Mouse (Mus musculus) spleen, adult 2 months (tissue): ENCODE measurements around the gene Maml3. TPM values are rescaled to one million over a fixed set of nuclear protein-coding genes. Genes with fewer than 3 reads are reported as not detected.

Experiments used
- DNase-seq, 2 experiments: peaks; one replicate each; pipeline versions ENCODE4 v3.0.0 to v3.0.0-alpha.2; 2012 to 2021; ENCODE audit warnings: low spot score in 2 of 2, low read depth in 1 of 2
- H3K27ac ChIP-seq: fragments of 200-500 bp; 2 replicates; pipeline ENCODE4 v1.5.1; 2012; ENCODE audit warnings: low read length, inconsistent platforms; ENCODE audit not compliant: insufficient read depth
- H3K27me3 ChIP-seq: fragments of 200-500 bp; 2 replicates; pipeline ENCODE4 v1.6.1; 2012; ENCODE audit warnings: mild to moderate bottlenecking, moderate library complexity, low read length, inconsistent platforms; ENCODE audit not compliant: control insufficient read depth, insufficient read depth
- H3K36me3 ChIP-seq: fragments of 200-500 bp; 2 replicates; pipeline ENCODE4 v1.6.1; 2012; ENCODE audit warnings: mild to moderate bottlenecking, low read length, inconsistent platforms; ENCODE audit not compliant: control insufficient read depth, insufficient read depth
- H3K4me1 ChIP-seq: fragments of 200-500 bp; 2 replicates; pipeline ENCODE4 v1.6.1; 2011; ENCODE audit warnings: inconsistent platforms; ENCODE audit not compliant: control insufficient read depth, insufficient read depth, insufficient read length
- H3K4me3 ChIP-seq: fragments of 200-500 bp; 2 replicates; pipeline ENCODE4 v1.5.1; 2011; ENCODE audit warnings: mild to moderate bottlenecking, inconsistent platforms; ENCODE audit not compliant: insufficient read depth, insufficient read length; ENCODE audit errors: extremely low read depth
- CTCF ChIP-seq: fragments of 200-500 bp; IDR thresholded peaks from 2 replicates; pipeline ENCODE4 v1.5.1; 2011; ENCODE audit warnings: mild to moderate bottlenecking, inconsistent platforms; ENCODE audit not compliant: insufficient read depth, insufficient read length, insufficient replicate concordance; ENCODE audit errors: extremely low read depth
- POLR2A ChIP-seq: fragments of 200-500 bp; IDR thresholded peaks from 2 replicates; pipeline ENCODE4 v1.6.1; 2011; ENCODE audit warnings: low read depth, low read length, inconsistent platforms
- whole genome bisulfite sequencing: fragments of 180-500 bp; shearing (Covaris S2); methylation state at CpG from one replicate; pipeline ENCODE4 v1.1.7; 2018; 5-methylcytosine and 5-hydroxymethylcytosine counted together
- polyA plus RNA-seq: library from polyadenylated mRNA; depleted of rRNA; stranded (reverse); fragments of >200 nt; gene quantifications from 2 replicates; pipeline ENCODE4 v1.2.3, GENCODE M21; 2012

Maml3 gene
- polyA plus RNA-seq, 1 experiment, result 2.7 TPM

- no peaks in the 10 kb centered on the region for H3K36me3 ChIP-seq
- no peaks in the 10 kb centered on the region for H3K4me1 ChIP-seq
- no peaks in the 10 kb centered on the region for H3K27me3 ChIP-seq
- H3K4me3 ChIP-seq, result no peak overlapping the region
- WGBS, result 63% methylated on average over 8 of the region's 8 CpGs
- no peak overlapping the region for H3K27ac ChIP-seq
- DNase-seq, result no peak
- TF ChIP-seq CTCF, result no peak
- no peak for TF ChIP-seq POLR2A
These were observed 14.5 kb downstream of the Maml3 start for GRCm38 (mm10) chr3:52090230-52090873.

- H3K4me1 ChIP-seq, result no peaks in the 10 kb centered on the region
- TF ChIP-seq CTCF (no peak), POLR2A (no peak; the same call in 1 of the 2 replicates)
- H3K27me3 ChIP-seq, result no peaks in the 10 kb centered on the region
- peak overlapping the region; percentile 54; the same call in 1 of the 2 replicates for H3K27ac ChIP-seq
- peak overlapping the region; percentile 47; the same call in 1 of the 2 replicates for H3K4me3 ChIP-seq
- H3K36me3 ChIP-seq, result no peaks in the 10 kb centered on the region
- peak in 1 of 2 experiments; percentile 87 for DNase-seq
- WGBS, result 23% methylated on average over 19 of the region's 19 CpGs
These were observed 16.2 kb downstream of the Maml3 start for GRCm38 (mm10) chr3:52088458-52089341.

- TF ChIP-seq CTCF, result no peak
- no peak for TF ChIP-seq POLR2A
- no peaks in the 10 kb centered on the region for H3K4me1 ChIP-seq
- no peak overlapping the region for H3K4me3 ChIP-seq
- no peaks in the 10 kb centered on the region for H3K27me3 ChIP-seq
- no peak for DNase-seq
- H3K27ac ChIP-seq, result no peak overlapping the region
- WGBS, result 79% methylated on average over 7 of the region's 7 CpGs
- H3K36me3 ChIP-seq, result no peaks in the 10 kb centered on the region
These were observed 17.1 kb downstream of the Maml3 start for GRCm38 (mm10) chr3:52087636-52088280.

GRCm38 (mm10) chr3:52078763-52079162 is 26.1 kb downstream of the Maml3 start:
- Histone ChIP-seq H3K27ac (no peak overlapping the region), H3K4me1 (no peaks in the 10 kb centered on the region), H3K27me3 (no peaks in the 10 kb centered on the region), H3K36me3 (no peaks in the 10 kb centered on the region), H3K4me3 (no peak overlapping the region)
- TF ChIP-seq POLR2A (no peak), CTCF (no peak)
- WGBS, result 81% methylated on average over 2 of the region's 2 CpGs
- DNase-seq, result no peak

- 77% methylated on average over 6 of the region's 6 CpGs for WGBS
- no peaks in the 10 kb centered on the region for H3K27me3 ChIP-seq
- no peak overlapping the region for H3K27ac ChIP-seq
- no peak for DNase-seq
- no peaks in the 10 kb centered on the region for H3K36me3 ChIP-seq
- H3K4me1 ChIP-seq, result peaks cover 3% of the 10 kb centered on the region; the same call in 1 of the 2 replicates
- no peak overlapping the region for H3K4me3 ChIP-seq
- no peak for TF ChIP-seq CTCF
- no peak for TF ChIP-seq POLR2A
These were observed 30.9 kb downstream of the Maml3 start for GRCm38 (mm10) chr3:52073959-52074358.

GRCm38 (mm10) chr3:52071996-52072395 is 32.9 kb downstream of the Maml3 start:
- TF ChIP-seq CTCF (no peak), POLR2A (no peak)
- Histone ChIP-seq H3K27ac (no peak overlapping the region), H3K27me3 (no peaks in the 10 kb centered on the region), H3K36me3 (no peaks in the 10 kb centered on the region), H3K4me3 (no peak overlapping the region), H3K4me1 (peaks cover 3% of the 10 kb centered on the region; the same call in 1 of the 2 replicates)
- WGBS, result 82% methylated on average over 5 of the region's 5 CpGs
- DNase-seq, result no peak
